Mouse (Mus musculus) ES-E14 (cell line): ENCODE measurements around the gene Ibsp. TPM values are rescaled to one million over a fixed set of nuclear protein-coding genes. Genes with fewer than 3 reads are reported as not detected.
A peak's percentile ranks its signal among the peaks of the same experiment; 100 is the strongest.

Source experiments
- DNase-seq: peaks from one replicate; pipeline ENCODE4 v3.0.0-alpha.2; 2013; ENCODE audit warnings: low read depth, low spot score
- H3K27ac ChIP-seq: 2 replicates; pipeline ENCODE4 v1.5.1; 2012; ENCODE audit warnings: low read depth, mild to moderate bottlenecking, low read length, moderate library complexity, mixed read lengths; ENCODE audit not compliant: poor library complexity, insufficient read depth, severe bottlenecking
- H3K36me3 ChIP-seq: 2 replicates; pipeline ENCODE4 v1.6.1; 2012; ENCODE audit warnings: mild to moderate bottlenecking, low read length, moderate library complexity, mixed read lengths; ENCODE audit not compliant: control insufficient read depth, poor library complexity, insufficient read depth, severe bottlenecking
- H3K4me1 ChIP-seq, 2 experiments: fragments of 150-350 bp in 1 of 2; sonication (generic) in 1 of 2; 2 replicates each; pipeline ENCODE4 v1.6.1; 2012; ENCODE audit warnings: low read length in 2 of 2, mild to moderate bottlenecking in 1 of 2, mixed read lengths in 1 of 2; ENCODE audit not compliant: control insufficient read depth in 2 of 2, insufficient read depth in 2 of 2, poor library complexity in 1 of 2
- H3K4me3 ChIP-seq, 2 experiments: fragments of 150-350 bp in 1 of 2; sonication (generic) in 1 of 2; 2 replicates each; pipeline ENCODE4 v1.5.1; 2012; ENCODE audit warnings: low read length in 2 of 2, low read depth in 1 of 2, mild to moderate bottlenecking in 1 of 2, mixed read lengths in 1 of 2; ENCODE audit not compliant: insufficient read depth in 1 of 2, poor library complexity in 1 of 2, severe bottlenecking in 1 of 2
- H3K9ac ChIP-seq: 2 replicates; pipeline ENCODE4 v1.6.1; 2012; ENCODE audit warnings: low read depth, mild to moderate bottlenecking, low read length, mixed read lengths; ENCODE audit not compliant: poor library complexity, insufficient read depth, severe bottlenecking
- H3K9me3 ChIP-seq: fragments of 150-350 bp; sonication (generic); 2 replicates; pipeline ENCODE4 v1.6.1; 2012; ENCODE audit warnings: low read depth, mild to moderate bottlenecking, low read length; ENCODE audit not compliant: control insufficient read depth, insufficient read depth
- CHD2 ChIP-seq: IDR thresholded peaks from 2 replicates; pipeline ENCODE4 v1.6.1; 2014; ENCODE audit warnings: mild to moderate bottlenecking, low read depth, low read length, inconsistent platforms
- HCFC1 ChIP-seq: IDR thresholded peaks from 2 replicates; pipeline ENCODE4 v1.6.1; 2012; ENCODE audit warnings: low read length, inconsistent platforms, borderline replicate concordance; ENCODE audit not compliant: insufficient read depth
- MAFK ChIP-seq: IDR thresholded peaks from 2 replicates; pipeline ENCODE4 v1.6.1; 2014; ENCODE audit warnings: mild to moderate bottlenecking, low read depth, low read length, inconsistent platforms; ENCODE audit not compliant: insufficient read depth
- ZC3H11A ChIP-seq: IDR thresholded peaks from 2 replicates; pipeline ENCODE4 v1.6.1; 2012; ENCODE audit warnings: low read depth, mild to moderate bottlenecking, inconsistent platforms, low read length, borderline replicate concordance
- ZNF384 ChIP-seq: IDR thresholded peaks from 2 replicates; pipeline ENCODE4 v1.6.1; 2012; ENCODE audit warnings: low read depth, low read length, inconsistent platforms
- in situ Hi-C, 2 experiments: fragments of 600-800 bp; cut with MboI; formaldehyde crosslinking; loops; one replicate each; pipeline ENCODE4 v1.15.1; 2025; ENCODE audit warnings: low sequenced_read_pairs in 2 of 2, inconsistent platforms in 1 of 2; ENCODE audit not compliant: unreplicated experiment in 2 of 2
- total RNA-seq: library from RNA; depleted of rRNA; stranded (reverse); fragments of 300-350 nt; gene quantifications from 2 replicates; pipeline ENCODE4 v1.2.3, GENCODE M21; 2012

Ibsp gene
- total RNA-seq, 1 experiment, result not detected

DNA sequence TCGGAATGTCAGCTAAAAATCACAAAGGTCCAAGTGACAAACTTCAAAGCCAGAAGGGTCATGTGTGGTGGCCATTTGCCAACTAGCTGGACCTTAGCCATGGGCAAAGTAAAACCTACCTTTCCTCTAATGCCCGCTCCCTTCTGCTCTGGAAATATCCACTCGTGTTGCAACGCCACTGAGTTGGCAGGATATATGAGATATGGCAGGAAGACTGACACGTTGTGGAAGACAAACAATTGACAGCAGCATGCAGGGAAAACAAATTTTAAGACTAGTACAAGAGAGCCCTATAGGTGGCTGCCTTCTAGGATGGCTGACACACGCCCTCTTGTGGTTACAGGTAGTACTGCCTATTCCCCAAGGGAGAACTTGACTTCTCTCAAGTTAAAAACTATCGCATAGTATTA lies 34.3 kb downstream of the Ibsp start:
- in situ Hi-C loops, result loop anchor here in 1 of 2 experiments (25.0 kb wide), 1 partner anchor 346 kb away; the partner anchor contains the start of gene Hsd17b13
- Histone ChIP-seq H3K36me3 (no peaks in the 10 kb centered on the region), H3K4me1 (no peaks in the 10 kb centered on the region), H3K9me3 (no peaks in the 10 kb centered on the region), H3K27ac (no peak overlapping the region), H3K4me3 (no peak overlapping the region), H3K9ac (no peak overlapping the region)
- TF ChIP-seq ZC3H11A, result peak; percentile 62; the same call in 1 of the 2 replicates
- TF ChIP-seq CHD2, result no peak
- DNase-seq, result peak; percentile 51

DNA sequence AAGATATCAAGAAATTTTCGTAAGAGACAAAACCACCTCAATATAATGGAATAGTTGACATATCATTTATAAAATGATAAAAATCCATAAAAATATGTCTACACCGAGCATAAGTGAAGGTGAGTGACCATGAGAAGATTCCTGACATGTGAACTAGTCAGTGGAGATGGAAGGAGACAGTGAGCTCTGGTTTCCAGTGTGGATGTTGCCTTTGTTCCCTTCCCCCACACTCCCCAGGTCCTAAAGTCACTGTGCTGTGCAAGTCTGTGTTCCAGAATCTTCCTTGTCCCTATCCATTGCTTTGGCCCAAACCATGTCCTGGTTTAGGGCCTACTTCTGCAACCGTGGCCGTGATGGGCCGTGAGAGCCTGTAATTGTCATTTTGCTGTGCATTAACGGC lies 34.7 kb downstream of the Ibsp start:
- Histone ChIP-seq H3K4me1 (no peaks in the 10 kb centered on the region), H3K4me3 (no peak overlapping the region), H3K9me3 (no peaks in the 10 kb centered on the region), H3K36me3 (no peaks in the 10 kb centered on the region), H3K27ac (peak overlapping the region; percentile 13; the same call in 1 of the 2 replicates), H3K9ac (no peak overlapping the region)
- DNase-seq, result no peak
- TF ChIP-seq CHD2 (no peak), ZC3H11A (no peak)
- in situ Hi-C loops, result loop anchor here in 1 of 2 experiments (25.0 kb wide), 1 partner anchor 346 kb away; the partner anchor contains the start of gene Hsd17b13

DNA sequence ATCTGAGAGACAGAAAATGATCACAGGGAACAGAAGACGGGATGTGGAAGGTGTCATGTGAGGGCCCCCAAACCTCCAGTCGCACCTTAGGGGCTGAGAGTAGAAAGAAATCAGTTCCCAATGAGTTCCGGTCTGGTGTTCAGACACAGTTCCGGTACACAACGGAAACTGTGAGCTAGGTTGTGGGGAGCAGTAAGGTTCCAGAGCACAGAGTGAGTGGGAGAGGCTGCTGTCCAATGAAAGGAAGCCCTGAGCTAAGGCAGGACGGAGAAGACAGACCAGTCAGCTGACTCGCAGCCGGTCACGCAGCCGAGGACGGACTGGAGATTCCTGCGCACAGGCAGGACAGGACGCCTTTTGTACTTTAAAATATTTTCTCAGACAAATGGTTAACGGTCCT lies 35.5 kb downstream of the Ibsp start:
- TF ChIP-seq ZNF384, result no peak
- TF ChIP-seq HCFC1, result no peak
- no peak for TF ChIP-seq CHD2
- TF ChIP-seq MAFK, result no peak
- TF ChIP-seq ZC3H11A, result no peak
- H3K36me3 ChIP-seq, result no peaks in the 10 kb centered on the region
- no peak overlapping the region for H3K27ac ChIP-seq
- H3K4me3 ChIP-seq, result no peak overlapping the region
- H3K9me3 ChIP-seq, result no peaks in the 10 kb centered on the region
- in situ Hi-C loops, result loop anchor here in 1 of 2 experiments (25.0 kb wide), 1 partner anchor 347 kb away; the partner anchor contains the start of gene Hsd17b13
- no peak for DNase-seq
- no peak overlapping the region for H3K9ac ChIP-seq
- no peaks in the 10 kb centered on the region for H3K4me1 ChIP-seq

DNA sequence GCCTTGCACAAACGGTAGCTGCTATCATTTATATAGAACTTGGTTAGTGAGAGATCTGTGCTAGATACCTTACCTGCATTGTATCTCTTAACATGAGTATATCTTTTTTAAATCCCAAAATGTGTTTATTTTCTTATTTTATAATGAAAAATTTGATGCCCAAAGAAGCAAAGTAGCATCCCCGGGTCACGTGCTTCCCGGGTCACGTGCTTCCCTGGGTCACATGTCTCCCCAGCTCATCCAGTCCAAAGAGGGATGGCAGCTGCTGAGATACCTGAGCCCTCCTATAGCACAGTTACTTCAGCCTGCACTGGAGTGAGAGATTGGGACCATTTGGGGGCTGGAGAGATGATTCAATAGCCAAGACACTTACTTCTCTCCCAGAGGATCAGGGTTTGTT lies 37.0 kb downstream of the Ibsp start:
- Histone ChIP-seq H3K9ac (no peak overlapping the region), H3K4me1 (no peaks in the 10 kb centered on the region), H3K9me3 (no peaks in the 10 kb centered on the region), H3K27ac (no peak overlapping the region), H3K4me3 (no peak overlapping the region), H3K36me3 (no peaks in the 10 kb centered on the region)
- DNase-seq, result no peak
- in situ Hi-C loops, result loop anchor here in 1 of 2 experiments (5.0 to 25.0 kb wide), 2 partner anchors 114 to 349 kb away; partner anchors contain the start of gene Hsd17b13
- TF ChIP-seq CHD2, result no peak
- TF ChIP-seq ZNF384, result no peak
- no peak for TF ChIP-seq MAFK
- TF ChIP-seq ZC3H11A, result no peak
- no peak for TF ChIP-seq HCFC1

DNA sequence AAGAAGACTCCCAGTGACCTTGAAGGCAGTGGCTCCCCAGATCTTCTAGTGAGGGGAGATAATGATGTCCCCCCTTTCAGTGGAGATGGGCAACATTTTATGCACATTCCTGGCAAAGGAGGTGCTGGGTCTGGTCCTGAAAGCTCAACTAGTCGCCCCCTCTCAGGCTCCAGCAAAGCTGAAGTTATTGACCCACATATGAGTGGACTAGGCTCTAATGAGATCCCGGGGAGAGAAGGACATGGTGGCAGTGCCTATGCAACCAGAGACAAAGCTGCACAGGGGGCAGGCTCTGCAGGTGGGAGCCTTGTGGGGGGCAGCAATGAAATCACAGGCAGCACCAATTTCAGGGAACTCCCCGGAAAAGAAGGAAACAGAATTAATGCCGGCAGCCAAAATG lies 38.5 kb downstream of the Ibsp start:
- H3K27ac ChIP-seq, result no peak overlapping the region
- in situ Hi-C loops, result loop anchor here in 1 of 2 experiments (5.0 to 25.0 kb wide), 2 partner anchors 115 to 350 kb away; partner anchors contain the start of gene Hsd17b13
- DNase-seq, result no peak

More for the DNA sequence above, 38.5 kb downstream of the Ibsp start:
- H3K4me3 ChIP-seq, result no peak overlapping the region
- H3K9ac ChIP-seq, result no peak overlapping the region
- H3K36me3 ChIP-seq, result no peaks in the 10 kb centered on the region
- H3K9me3 ChIP-seq, result no peaks in the 10 kb centered on the region
- TF ChIP-seq MAFK (no peak), CHD2 (no peak), HCFC1 (no peak), ZNF384 (no peak), ZC3H11A (no peak)
- H3K4me1 ChIP-seq, result no peaks in the 10 kb centered on the region
